Mouse (Mus musculus): ENCODE measurements around the gene Sgcd. TPM values are rescaled to one million over a fixed set of nuclear protein-coding genes. Genes with fewer than 3 reads are reported as not detected.
"Not testable (repeated sequence)": the region's sequence is repeated elsewhere in the genome, so short reads cannot be mapped to it uniquely, and the experiment has no call there.

Gene Sgcd
- polyA plus RNA-seq, 1 experiment from 2014 or later: 3.0 TPM

- H3K36me3 ChIP-seq (ENCODE audit: control insufficient read depth, insufficient read depth, low read length): no peaks in the 10 kb centered on the region
- H3K4me3 ChIP-seq (ENCODE audit: low read length): no peak overlapping the region
- H3K27me3 ChIP-seq (ENCODE audit: control insufficient read depth, insufficient read depth, low read depth, low read length): no peaks in the 10 kb centered on the region
- no peak for ATAC-seq (ENCODE audit: low read depth)
- H3K9me3 ChIP-seq (ENCODE audit: control insufficient read depth, low read length): no peaks in the 10 kb centered on the region; the same call in 1 of the 2 replicates
- H3K27ac ChIP-seq (ENCODE audit: low read length): no peak overlapping the region
- no peaks in the 10 kb centered on the region for H3K4me1 ChIP-seq (replicated peaks; ENCODE audit: control insufficient read depth, insufficient read depth, low read length)
- no peak overlapping the region for H3K4me2 ChIP-seq (ENCODE audit: low read depth, low read length)
- no peak overlapping the region for H3K9ac ChIP-seq (ENCODE audit: low read length)
Observed at GRCm38 (mm10) chr11:47810307-47810706, 178.5 kb downstream of the Sgcd start.

DNA sequence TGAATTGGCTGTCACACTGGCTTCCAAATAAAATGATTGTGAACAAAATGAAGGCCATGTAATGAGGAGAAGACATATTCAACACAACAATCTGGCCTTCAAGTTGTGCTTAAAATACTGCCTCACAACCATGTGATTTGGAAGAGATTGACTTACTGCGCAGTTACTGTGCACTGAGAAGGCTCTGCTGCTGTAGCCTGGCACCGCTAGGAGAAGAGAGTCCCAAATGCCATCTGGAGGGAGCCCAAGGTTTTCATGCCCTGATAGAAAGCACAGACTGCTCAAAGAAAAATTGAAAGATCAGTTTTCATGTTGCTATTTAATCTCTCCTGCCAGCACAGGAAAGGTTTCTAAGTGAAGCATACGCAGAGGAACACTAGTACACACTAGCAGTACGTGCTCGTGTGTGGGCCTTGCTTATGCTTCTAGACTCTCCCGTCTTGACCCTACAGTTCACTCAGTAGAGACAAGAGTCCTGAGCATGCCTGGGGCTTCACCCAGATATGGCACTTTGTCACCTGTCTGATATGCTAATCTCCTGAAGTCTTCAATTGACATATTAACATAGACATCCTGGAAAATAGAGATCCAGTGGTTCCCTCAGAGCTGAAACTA, 184.6 kb downstream of the Sgcd start:
- H3K4me3 ChIP-seq (ENCODE audit: low read length): no peak overlapping the region
- H3K36me3 ChIP-seq (ENCODE audit: control insufficient read depth, insufficient read depth, low read length): no peaks in the 10 kb centered on the region
- H3K9me3 ChIP-seq (ENCODE audit: control insufficient read depth, low read length): no peaks in the 10 kb centered on the region
- no peak overlapping the region for H3K27ac ChIP-seq (ENCODE audit: low read length)
- no peak overlapping the region for H3K4me2 ChIP-seq (ENCODE audit: low read depth, low read length)
- H3K27me3 ChIP-seq (ENCODE audit: control insufficient read depth, insufficient read depth, low read depth, low read length): no peaks in the 10 kb centered on the region
- ATAC-seq (ENCODE audit: low read depth): no peak
- no peaks in the 10 kb centered on the region for H3K4me1 ChIP-seq (replicated peaks; ENCODE audit: control insufficient read depth, insufficient read depth, low read length)
- 84% methylated on average over 6 of the region's 6 CpGs for WGBS
- no peak overlapping the region for H3K9ac ChIP-seq (ENCODE audit: low read length)

GRCm38 (mm10) chr11:47777916-47778226, 210.9 kb downstream of the Sgcd start:
- Histone ChIP-seq H3K4me3 (ENCODE audit: low read length) (no peak overlapping the region), H3K36me3 (ENCODE audit: control insufficient read depth, insufficient read depth, low read length) (no peaks in the 10 kb centered on the region), H3K4me1 (replicated peaks; ENCODE audit: control insufficient read depth, insufficient read depth, low read length) (no peaks in the 10 kb centered on the region), H3K27ac (ENCODE audit: low read length) (no peak overlapping the region), H3K9ac (ENCODE audit: low read length) (no peak overlapping the region), H3K4me2 (ENCODE audit: low read depth, low read length) (no peak overlapping the region), H3K27me3 (ENCODE audit: control insufficient read depth, insufficient read depth, low read depth, low read length) (no peaks in the 10 kb centered on the region), H3K9me3 (ENCODE audit: control insufficient read depth, low read length) (no peaks in the 10 kb centered on the region)
- WGBS: 61% methylated on average over 4 of the region's 4 CpGs
- no peak for ATAC-seq (ENCODE audit: low read depth)

- H3K9ac ChIP-seq (ENCODE audit: low read length): no peak overlapping the region
- no peaks in the 10 kb centered on the region for H3K4me1 ChIP-seq (replicated peaks; ENCODE audit: control insufficient read depth, insufficient read depth, low read length)
- WGBS: 71% methylated on average over 4 of the region's 4 CpGs
- no peaks in the 10 kb centered on the region for H3K36me3 ChIP-seq (ENCODE audit: control insufficient read depth, insufficient read depth, low read length)
- no peaks in the 10 kb centered on the region for H3K27me3 ChIP-seq (ENCODE audit: control insufficient read depth, insufficient read depth, low read depth, low read length)
- H3K4me2 ChIP-seq (ENCODE audit: low read depth, low read length): no peak overlapping the region
- no peak overlapping the region for H3K27ac ChIP-seq (ENCODE audit: low read length)
- ATAC-seq (ENCODE audit: low read depth): no peak
- H3K4me3 ChIP-seq (ENCODE audit: low read length): no peak overlapping the region
- H3K9me3 ChIP-seq (ENCODE audit: control insufficient read depth, low read length): no peaks in the 10 kb centered on the region
Observed at GRCm38 (mm10) chr11:47777226-47777915, 211.4 kb downstream of the Sgcd start.

DNA sequence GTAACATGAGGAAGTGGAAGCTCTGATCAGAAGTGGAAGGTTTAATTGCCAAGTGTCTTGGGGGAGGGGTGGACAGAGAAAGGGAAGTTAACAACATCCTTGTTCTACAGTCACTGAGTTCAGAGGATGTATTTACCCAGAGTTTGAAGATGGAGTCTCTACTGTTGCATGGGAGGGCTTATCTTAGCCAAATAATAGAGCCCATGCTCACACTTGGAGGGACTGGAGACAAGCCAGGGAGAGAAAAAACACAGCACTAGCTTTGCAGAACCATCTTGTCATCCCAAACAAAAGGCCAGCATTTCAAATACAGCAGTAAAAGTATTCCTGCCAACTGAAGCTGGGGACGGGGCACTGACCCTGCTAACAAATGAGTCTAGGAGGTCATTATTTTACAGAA, 212.8 kb downstream of the Sgcd start:
- Histone ChIP-seq H3K4me3 (ENCODE audit: low read length) (no peak overlapping the region), H3K9ac (ENCODE audit: low read length) (no peak overlapping the region), H3K27ac (ENCODE audit: low read length) (no peak overlapping the region), H3K9me3 (ENCODE audit: control insufficient read depth, low read length) (no peaks in the 10 kb centered on the region), H3K36me3 (ENCODE audit: control insufficient read depth, insufficient read depth, low read length) (no peaks in the 10 kb centered on the region), H3K27me3 (ENCODE audit: control insufficient read depth, insufficient read depth, low read depth, low read length) (no peaks in the 10 kb centered on the region), H3K4me1 (replicated peaks; ENCODE audit: control insufficient read depth, insufficient read depth, low read length) (no peaks in the 10 kb centered on the region), H3K4me2 (ENCODE audit: low read depth, low read length) (no peak overlapping the region)
- no peak for ATAC-seq (ENCODE audit: low read depth)
- 27% methylated on average over 1 of the region's 1 CpGs for WGBS

- no peak for ATAC-seq (ENCODE audit: low read depth)
- Histone ChIP-seq H3K36me3 (ENCODE audit: control insufficient read depth, insufficient read depth, low read length) (no peaks in the 10 kb centered on the region), H3K4me2 (ENCODE audit: low read depth, low read length) (no peak overlapping the region), H3K27ac (ENCODE audit: low read length) (no peak overlapping the region), H3K9me3 (ENCODE audit: control insufficient read depth, low read length) (no peaks in the 10 kb centered on the region), H3K9ac (ENCODE audit: low read length) (no peak overlapping the region), H3K27me3 (ENCODE audit: control insufficient read depth, insufficient read depth, low read depth, low read length) (no peaks in the 10 kb centered on the region), H3K4me1 (replicated peaks; ENCODE audit: control insufficient read depth, insufficient read depth, low read length) (no peaks in the 10 kb centered on the region), H3K4me3 (ENCODE audit: low read length) (no peak overlapping the region)
- WGBS: 43% methylated on average over 2 of the region's 2 CpGs
Observed at GRCm38 (mm10) chr11:47765859-47766258, 222.9 kb downstream of the Sgcd start.

GRCm38 (mm10) chr11:47763569-47763968, 225.2 kb downstream of the Sgcd start:
- not testable (repeated sequence) for H3K4me1 ChIP-seq (replicated peaks; ENCODE audit: control insufficient read depth, insufficient read depth, low read length); ATAC-seq (ENCODE audit: low read depth); H3K27me3 ChIP-seq (ENCODE audit: control insufficient read depth, insufficient read depth, low read depth, low read length); H3K9me3 ChIP-seq (ENCODE audit: control insufficient read depth, low read length); H3K27ac ChIP-seq (ENCODE audit: low read length); H3K9ac ChIP-seq (ENCODE audit: low read length); H3K4me3 ChIP-seq (ENCODE audit: low read length); H3K36me3 ChIP-seq (ENCODE audit: control insufficient read depth, insufficient read depth, low read length); H3K4me2 ChIP-seq (ENCODE audit: low read depth, low read length)
- WGBS: 63% methylated on average over 3 of the region's 3 CpGs

DNA sequence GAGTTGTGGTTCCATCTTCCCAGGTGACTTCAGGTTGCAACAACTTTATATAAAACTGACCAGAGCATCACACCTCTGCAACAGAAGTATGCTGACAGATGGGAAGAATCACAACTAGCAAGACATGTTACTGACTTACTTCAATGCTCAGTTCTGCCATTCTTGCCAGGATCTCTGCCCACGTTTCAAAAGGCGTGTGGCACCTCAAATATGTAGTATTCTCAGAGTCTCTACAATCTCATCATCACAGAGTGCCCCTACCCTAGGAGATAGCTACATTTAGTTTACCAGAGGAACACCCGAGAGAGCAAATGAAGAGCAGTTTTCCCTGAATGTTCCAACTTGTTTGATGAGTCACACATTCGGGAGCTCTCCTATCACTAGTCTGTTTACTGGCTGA, 229.8 kb downstream of the Sgcd start:
- Histone ChIP-seq H3K27me3 (ENCODE audit: control insufficient read depth, insufficient read depth, low read depth, low read length) (no peaks in the 10 kb centered on the region), H3K4me3 (ENCODE audit: low read length) (no peak overlapping the region), H3K9me3 (ENCODE audit: control insufficient read depth, low read length) (no peaks in the 10 kb centered on the region), H3K9ac (ENCODE audit: low read length) (no peak overlapping the region), H3K4me1 (replicated peaks; ENCODE audit: control insufficient read depth, insufficient read depth, low read length) (no peaks in the 10 kb centered on the region), H3K27ac (ENCODE audit: low read length) (no peak overlapping the region), H3K4me2 (ENCODE audit: low read depth, low read length) (no peak overlapping the region), H3K36me3 (ENCODE audit: control insufficient read depth, insufficient read depth, low read length) (no peaks in the 10 kb centered on the region)
- 72% methylated on average over 4 of the region's 4 CpGs for WGBS
- no peak for ATAC-seq (ENCODE audit: low read depth)

DNA sequence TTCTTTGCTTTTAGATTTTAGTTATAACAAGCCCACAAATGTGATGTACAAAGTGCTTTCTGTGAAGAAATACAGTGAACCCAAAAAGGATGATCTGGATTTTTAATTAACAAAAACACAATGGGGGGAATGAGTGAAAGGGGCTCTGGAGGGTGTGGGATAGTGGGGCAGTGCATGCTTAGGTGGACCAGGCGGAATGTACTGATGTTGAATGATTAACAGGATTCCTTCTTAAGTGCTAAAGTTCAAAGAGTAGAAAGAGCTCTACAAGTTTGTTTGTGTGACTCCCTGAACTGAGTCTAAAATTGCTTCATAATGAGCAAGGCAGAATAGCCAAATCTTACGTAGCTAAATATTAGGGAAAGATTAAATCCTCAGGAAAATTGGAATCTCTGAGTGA, 246.0 kb downstream of the Sgcd start:
- no peak overlapping the region for H3K4me3 ChIP-seq (ENCODE audit: low read length)
- no peaks in the 10 kb centered on the region for H3K4me1 ChIP-seq (replicated peaks; ENCODE audit: control insufficient read depth, insufficient read depth, low read length)
- H3K9ac ChIP-seq (ENCODE audit: low read length): no peak overlapping the region
- WGBS: 33% methylated on average over 2 of the region's 2 CpGs
- no peak for ATAC-seq (ENCODE audit: low read depth)
- no peaks in the 10 kb centered on the region for H3K27me3 ChIP-seq (ENCODE audit: control insufficient read depth, insufficient read depth, low read depth, low read length)
- no peak overlapping the region for H3K27ac ChIP-seq (ENCODE audit: low read length)
- no peak overlapping the region for H3K4me2 ChIP-seq (ENCODE audit: low read depth, low read length)
- H3K9me3 ChIP-seq (ENCODE audit: control insufficient read depth, low read length): no peaks in the 10 kb centered on the region
- H3K36me3 ChIP-seq (ENCODE audit: control insufficient read depth, insufficient read depth, low read length): no peaks in the 10 kb centered on the region

All from lung, embryonic 16.5 days (tissue).